Mouse (Mus musculus): ENCODE data around the gene Hmg20a. TPM values are rescaled to one million over a fixed set of nuclear protein-coding genes. Genes with fewer than 3 reads are reported as not detected.

Hmg20a gene
- total and polyA plus RNA-seq, 2 experiments from 2014 or later, result 62.0 to 76.3 TPM

GRCm38 (mm10) chr9:56396306-56396705, 22.1 kb upstream of the Hmg20a start:
- no peak for ATAC-seq (ENCODE audit: low FRiP score)
- H3K27ac ChIP-seq (ENCODE audit: low read depth, low read length), result no peak overlapping the region
- H3K9ac ChIP-seq (replicated peaks; ENCODE audit: low read length, poor library complexity, severe bottlenecking), result no peak overlapping the region
- no peaks in the 10 kb centered on the region for H3K4me1 ChIP-seq (ENCODE audit: insufficient read depth, low read length)
- H3K36me3 ChIP-seq (ENCODE audit: insufficient read depth, low read length), result no peaks in the 10 kb centered on the region
- TF ChIP-seq CTCF (IDR thresholded peaks at IDR 0.05), result no peak
- WGBS, result 68% methylated on average over 1 of the region's 1 CpGs
- no peak overlapping the region for H3K4me3 ChIP-seq (ENCODE audit: low read depth, low read length)
- no peak for DNase-seq (ENCODE audit: low spot score)
- no peak overlapping the region for H3K4me2 ChIP-seq (ENCODE audit: low read depth, low read length, poor library complexity, severe bottlenecking)
- no peaks in the 10 kb centered on the region for H3K27me3 ChIP-seq (ENCODE audit: insufficient read depth, low read length)
- no peaks in the 10 kb centered on the region for H3K9me3 ChIP-seq (ENCODE audit: low read length)

GRCm38 (mm10) chr9:56404619-56405018, 13.8 kb upstream of the Hmg20a start:
- TF ChIP-seq CTCF (IDR thresholded peaks at IDR 0.05), result no peak
- DNase-seq (ENCODE audit: low spot score) (no peak), ATAC-seq (ENCODE audit: low FRiP score) (no peak)
- H3K9me3 ChIP-seq (ENCODE audit: low read length), result no peaks in the 10 kb centered on the region
- no peak overlapping the region for H3K4me3 ChIP-seq (ENCODE audit: low read depth, low read length)
- no peaks in the 10 kb centered on the region for H3K4me1 ChIP-seq (ENCODE audit: insufficient read depth, low read length)
- H3K4me2 ChIP-seq (ENCODE audit: low read depth, low read length, poor library complexity, severe bottlenecking), result no peak overlapping the region
- H3K27me3 ChIP-seq (ENCODE audit: insufficient read depth, low read length), result no peaks in the 10 kb centered on the region
- H3K9ac ChIP-seq (replicated peaks; ENCODE audit: low read length, poor library complexity, severe bottlenecking), result no peak overlapping the region
- H3K27ac ChIP-seq (ENCODE audit: low read depth, low read length), result no peak overlapping the region
- no peaks in the 10 kb centered on the region for H3K36me3 ChIP-seq (ENCODE audit: insufficient read depth, low read length)
- 43% methylated on average over 4 of the region's 4 CpGs for WGBS

- Histone ChIP-seq H3K4me2 (ENCODE audit: low read depth, low read length, poor library complexity, severe bottlenecking) (no peak overlapping the region), H3K4me3 (ENCODE audit: low read depth, low read length) (no peak overlapping the region), H3K27me3 (ENCODE audit: insufficient read depth, low read length) (no peaks in the 10 kb centered on the region), H3K4me1 (ENCODE audit: insufficient read depth, low read length) (no peaks in the 10 kb centered on the region), H3K9me3 (ENCODE audit: low read length) (no peaks in the 10 kb centered on the region), H3K36me3 (ENCODE audit: insufficient read depth, low read length) (no peaks in the 10 kb centered on the region), H3K27ac (ENCODE audit: low read depth, low read length) (no peak overlapping the region), H3K9ac (replicated peaks; ENCODE audit: low read length, poor library complexity, severe bottlenecking) (no peak overlapping the region)
- TF ChIP-seq CTCF (IDR thresholded peaks at IDR 0.05), result no peak
- ATAC-seq (ENCODE audit: low FRiP score), result no peak
- WGBS, result 89% methylated on average over 2 of the region's 2 CpGs
- DNase-seq (ENCODE audit: low spot score), result no peak
Measured at GRCm38 (mm10) chr9:56409928-56410327, 8.5 kb upstream of the Hmg20a start.

- Histone ChIP-seq H3K9me3 (ENCODE audit: low read length) (no peaks in the 10 kb centered on the region), H3K4me2 (ENCODE audit: low read depth, low read length, poor library complexity, severe bottlenecking) (no peak overlapping the region), H3K4me1 (ENCODE audit: insufficient read depth, low read length) (no peaks in the 10 kb centered on the region), H3K27me3 (ENCODE audit: insufficient read depth, low read length) (no peaks in the 10 kb centered on the region), H3K36me3 (ENCODE audit: insufficient read depth, low read length) (no peaks in the 10 kb centered on the region), H3K9ac (replicated peaks; ENCODE audit: low read length, poor library complexity, severe bottlenecking) (no peak overlapping the region), H3K27ac (ENCODE audit: low read depth, low read length) (no peak overlapping the region), H3K4me3 (ENCODE audit: low read depth, low read length) (no peak overlapping the region)
- no peak for TF ChIP-seq CTCF (IDR thresholded peaks at IDR 0.05)
- 90% methylated on average over 1 of the region's 1 CpGs for WGBS
- ATAC-seq (ENCODE audit: low FRiP score) (no peak), DNase-seq (ENCODE audit: low spot score) (no peak)
Measured at GRCm38 (mm10) chr9:56412716-56413115, 5.7 kb upstream of the Hmg20a start.

- H3K4me3 ChIP-seq (ENCODE audit: low read depth, low read length), result no peak overlapping the region
- no peak overlapping the region for H3K27ac ChIP-seq (ENCODE audit: low read depth, low read length)
- H3K9ac ChIP-seq (replicated peaks; ENCODE audit: low read length, poor library complexity, severe bottlenecking), result no peak overlapping the region
- 0 out of 2 replicates have a peak, but pooled peaks have one; percentile 15 for TF ChIP-seq CTCF (IDR thresholded peaks at IDR 0.05)
- H3K27me3 ChIP-seq (ENCODE audit: insufficient read depth, low read length), result no peaks in the 10 kb centered on the region
- ATAC-seq (ENCODE audit: low FRiP score) (no peak), DNase-seq (ENCODE audit: low spot score) (no peak)
- H3K9me3 ChIP-seq (ENCODE audit: low read length), result no peaks in the 10 kb centered on the region
- H3K36me3 ChIP-seq (ENCODE audit: insufficient read depth, low read length), result no peaks in the 10 kb centered on the region
- H3K4me1 ChIP-seq (ENCODE audit: insufficient read depth, low read length), result no peaks in the 10 kb centered on the region
- no peak overlapping the region for H3K4me2 ChIP-seq (ENCODE audit: low read depth, low read length, poor library complexity, severe bottlenecking)
Measured at GRCm38 (mm10) chr9:56414322-56414721, 4.1 kb upstream of the Hmg20a start.

GRCm38 (mm10) chr9:56415393-56415792, 3.0 kb upstream of the Hmg20a start:
- Histone ChIP-seq H3K27me3 (ENCODE audit: insufficient read depth, low read length) (no peaks in the 10 kb centered on the region), H3K4me2 (ENCODE audit: low read depth, low read length, poor library complexity, severe bottlenecking) (no peak overlapping the region), H3K4me3 (ENCODE audit: low read depth, low read length) (no peak overlapping the region), H3K27ac (ENCODE audit: low read depth, low read length) (no peak overlapping the region), H3K9me3 (ENCODE audit: low read length) (no peaks in the 10 kb centered on the region), H3K4me1 (ENCODE audit: insufficient read depth, low read length) (no peaks in the 10 kb centered on the region), H3K9ac (replicated peaks; ENCODE audit: low read length, poor library complexity, severe bottlenecking) (no peak overlapping the region), H3K36me3 (ENCODE audit: insufficient read depth, low read length) (no peaks in the 10 kb centered on the region)
- no peak for ATAC-seq (ENCODE audit: low FRiP score)
- 85% methylated on average over 1 of the region's 1 CpGs for WGBS
- no peak for DNase-seq (ENCODE audit: low spot score)
- no peak for TF ChIP-seq CTCF (IDR thresholded peaks at IDR 0.05)

Data from midbrain, postnatal 0 days (tissue).